Mouse (Mus musculus): ENCODE measurements around the gene 1810013L24Rik. TPM values are rescaled to one million over a fixed set of nuclear protein-coding genes. Genes with fewer than 3 reads are reported as not detected.

1810013L24Rik gene
- 21.9 and 26.7 TPM in 2 replicates for polyA plus RNA-seq (2014; fragmentation: Nextera tagmentation; extraction: Ambion mirVana)

- peak; percentile 95 for ATAC-seq (ENCODE audit: low read depth)
- H3K4me3 ChIP-seq (ENCODE audit: low read depth, low read length) = peak within 1 kb of the TSS; percentile 98
- no peaks in the 10 kb centered on the region; the same call in 1 of the 2 replicates for H3K27me3 ChIP-seq (ENCODE audit: control insufficient read depth, insufficient read depth, low read length)
- H3K4me2 ChIP-seq (ENCODE audit: low read depth, low read length) = peak within 1 kb of the TSS; percentile 98
- H3K9me3 ChIP-seq (ENCODE audit: control insufficient read depth, low read length) = no peaks in the 10 kb centered on the region
- peaks cover 26% of the 10 kb centered on the region for H3K4me1 ChIP-seq (ENCODE audit: control insufficient read depth, insufficient read depth, low read length)
- H3K36me3 ChIP-seq (ENCODE audit: control insufficient read depth, insufficient read depth, low read length) = peaks cover 3% of the 10 kb centered on the region; the same call in 1 of the 2 replicates
- H3K27ac ChIP-seq (ENCODE audit: low read depth, low read length) = peak within 1 kb of the TSS; percentile 91
- peak within 1 kb of the TSS; percentile 98 for H3K9ac ChIP-seq (replicated peaks; ENCODE audit: low read depth, low read length)
- WGBS = under 1% methylated on average over 78 of the region's 80 CpGs
These were observed at the start of gene 1810013L24Rik for GRCm38 (mm10) chr16:8829564-8830359. Gene 1810013L24Rik (plus strand): TSS chr16:8830100.

GRCm38 (mm10) chr16:8780187-8780586, 49.7 kb upstream of the 1810013L24Rik start:
- H3K4me3 ChIP-seq (ENCODE audit: low read depth, low read length) = no peak overlapping the region
- no peak overlapping the region for H3K9ac ChIP-seq (replicated peaks; ENCODE audit: low read depth, low read length)
- no peaks in the 10 kb centered on the region for H3K4me1 ChIP-seq (ENCODE audit: control insufficient read depth, insufficient read depth, low read length)
- no peaks in the 10 kb centered on the region for H3K27me3 ChIP-seq (ENCODE audit: control insufficient read depth, insufficient read depth, low read length)
- ATAC-seq (ENCODE audit: low read depth) = no peak
- no peaks in the 10 kb centered on the region for H3K9me3 ChIP-seq (ENCODE audit: control insufficient read depth, low read length)
- H3K27ac ChIP-seq (ENCODE audit: low read depth, low read length) = no peak overlapping the region
- no peaks in the 10 kb centered on the region for H3K36me3 ChIP-seq (ENCODE audit: control insufficient read depth, insufficient read depth, low read length)
- 85% methylated on average over 3 of the region's 3 CpGs for WGBS
- no peak overlapping the region for H3K4me2 ChIP-seq (ENCODE audit: low read depth, low read length)

- H3K27ac ChIP-seq (ENCODE audit: low read depth, low read length) = no peak overlapping the region
- no peak overlapping the region for H3K4me3 ChIP-seq (ENCODE audit: low read depth, low read length)
- WGBS = 71% methylated on average over 6 of the region's 6 CpGs
- no peaks in the 10 kb centered on the region for H3K27me3 ChIP-seq (ENCODE audit: control insufficient read depth, insufficient read depth, low read length)
- no peaks in the 10 kb centered on the region for H3K9me3 ChIP-seq (ENCODE audit: control insufficient read depth, low read length)
- ATAC-seq (ENCODE audit: low read depth) = no peak
- H3K36me3 ChIP-seq (ENCODE audit: control insufficient read depth, insufficient read depth, low read length) = no peaks in the 10 kb centered on the region
- H3K9ac ChIP-seq (replicated peaks; ENCODE audit: low read depth, low read length) = no peak overlapping the region
- no peak overlapping the region for H3K4me2 ChIP-seq (ENCODE audit: low read depth, low read length)
- H3K4me1 ChIP-seq (ENCODE audit: control insufficient read depth, insufficient read depth, low read length) = no peaks in the 10 kb centered on the region
These were observed 48.7 kb upstream of the 1810013L24Rik start for GRCm38 (mm10) chr16:8781191-8781590.

GRCm38 (mm10) chr16:8781660-8782059, 48.2 kb upstream of the 1810013L24Rik start:
- Histone ChIP-seq H3K4me3 (ENCODE audit: low read depth, low read length) (no peak overlapping the region), H3K9ac (replicated peaks; ENCODE audit: low read depth, low read length) (no peak overlapping the region), H3K4me1 (ENCODE audit: control insufficient read depth, insufficient read depth, low read length) (no peaks in the 10 kb centered on the region), H3K9me3 (ENCODE audit: control insufficient read depth, low read length) (no peaks in the 10 kb centered on the region), H3K27ac (ENCODE audit: low read depth, low read length) (no peak overlapping the region), H3K27me3 (ENCODE audit: control insufficient read depth, insufficient read depth, low read length) (no peaks in the 10 kb centered on the region), H3K4me2 (ENCODE audit: low read depth, low read length) (no peak overlapping the region), H3K36me3 (ENCODE audit: control insufficient read depth, insufficient read depth, low read length) (no peaks in the 10 kb centered on the region)
- 87% methylated on average over 2 of the region's 2 CpGs for WGBS
- no peak for ATAC-seq (ENCODE audit: low read depth)

- Histone ChIP-seq H3K27me3 (ENCODE audit: control insufficient read depth, insufficient read depth, low read length) (no peaks in the 10 kb centered on the region), H3K4me2 (ENCODE audit: low read depth, low read length) (no peak overlapping the region), H3K9me3 (ENCODE audit: control insufficient read depth, low read length) (no peaks in the 10 kb centered on the region), H3K27ac (ENCODE audit: low read depth, low read length) (no peak overlapping the region), H3K4me1 (ENCODE audit: control insufficient read depth, insufficient read depth, low read length) (no peaks in the 10 kb centered on the region), H3K4me3 (ENCODE audit: low read depth, low read length) (no peak overlapping the region), H3K9ac (replicated peaks; ENCODE audit: low read depth, low read length) (no peak overlapping the region), H3K36me3 (ENCODE audit: control insufficient read depth, insufficient read depth, low read length) (no peaks in the 10 kb centered on the region)
- WGBS = 84% methylated on average over 16 of the region's 16 CpGs
- ATAC-seq (ENCODE audit: low read depth) = no peak
These were observed 46.5 kb upstream of the 1810013L24Rik start for GRCm38 (mm10) chr16:8783198-8783913.

GRCm38 (mm10) chr16:8784753-8785152, 45.1 kb upstream of the 1810013L24Rik start:
- H3K27me3 ChIP-seq (ENCODE audit: control insufficient read depth, insufficient read depth, low read length) = no peaks in the 10 kb centered on the region
- H3K4me2 ChIP-seq (ENCODE audit: low read depth, low read length) = no peak overlapping the region
- no peak for ATAC-seq (ENCODE audit: low read depth)
- H3K27ac ChIP-seq (ENCODE audit: low read depth, low read length) = no peak overlapping the region
- no peaks in the 10 kb centered on the region for H3K4me1 ChIP-seq (ENCODE audit: control insufficient read depth, insufficient read depth, low read length)
- H3K36me3 ChIP-seq (ENCODE audit: control insufficient read depth, insufficient read depth, low read length) = no peaks in the 10 kb centered on the region
- H3K4me3 ChIP-seq (ENCODE audit: low read depth, low read length) = no peak overlapping the region
- WGBS = 76% methylated on average over 3 of the region's 3 CpGs
- no peaks in the 10 kb centered on the region for H3K9me3 ChIP-seq (ENCODE audit: control insufficient read depth, low read length)
- H3K9ac ChIP-seq (replicated peaks; ENCODE audit: low read depth, low read length) = no peak overlapping the region

GRCm38 (mm10) chr16:8790886-8791285, 39.0 kb upstream of the 1810013L24Rik start:
- H3K4me1 ChIP-seq (ENCODE audit: control insufficient read depth, insufficient read depth, low read length) = no peaks in the 10 kb centered on the region
- no peak overlapping the region for H3K4me3 ChIP-seq (ENCODE audit: low read depth, low read length)
- WGBS = 80% methylated on average over 4 of the region's 4 CpGs
- no peaks in the 10 kb centered on the region for H3K27me3 ChIP-seq (ENCODE audit: control insufficient read depth, insufficient read depth, low read length)
- no peaks in the 10 kb centered on the region for H3K36me3 ChIP-seq (ENCODE audit: control insufficient read depth, insufficient read depth, low read length)
- no peaks in the 10 kb centered on the region for H3K9me3 ChIP-seq (ENCODE audit: control insufficient read depth, low read length)
- no peak overlapping the region for H3K9ac ChIP-seq (replicated peaks; ENCODE audit: low read depth, low read length)
- ATAC-seq (ENCODE audit: low read depth) = no peak
- H3K27ac ChIP-seq (ENCODE audit: low read depth, low read length) = no peak overlapping the region
- H3K4me2 ChIP-seq (ENCODE audit: low read depth, low read length) = no peak overlapping the region

- H3K27ac ChIP-seq (ENCODE audit: low read depth, low read length) = no peak within 1 kb of the TSS
- H3K4me3 ChIP-seq (ENCODE audit: low read depth, low read length) = no peak within 1 kb of the TSS
- no peaks in the 10 kb centered on the region for H3K4me1 ChIP-seq (ENCODE audit: control insufficient read depth, insufficient read depth, low read length)
- no peaks in the 10 kb centered on the region for H3K27me3 ChIP-seq (ENCODE audit: control insufficient read depth, insufficient read depth, low read length)
- WGBS = 93% methylated on average over 20 of the region's 20 CpGs
- no peak for ATAC-seq (ENCODE audit: low read depth)
- no peak within 1 kb of the TSS for H3K4me2 ChIP-seq (ENCODE audit: low read depth, low read length)
- no peak within 1 kb of the TSS for H3K9ac ChIP-seq (replicated peaks; ENCODE audit: low read depth, low read length)
- H3K9me3 ChIP-seq (ENCODE audit: control insufficient read depth, low read length) = no peaks in the 10 kb centered on the region
- no peaks in the 10 kb centered on the region for H3K36me3 ChIP-seq (ENCODE audit: control insufficient read depth, insufficient read depth, low read length)
These were observed 37.8 kb upstream of the 1810013L24Rik start, which contains the start of gene Usp7 for GRCm38 (mm10) chr16:8791949-8792557. Gene Usp7 (minus strand): TSS chr16:8792308.

Measured in neural tube, embryonic 14.5 days (tissue).